Mouse (Mus musculus) midbrain, embryonic 13.5 days (tissue): ENCODE measurements at regions not wholly inside any gene's neighbourhood (a gene's known extent, or its start where the extent isn't known, plus 50 kb on each side); places are given as distances from the start of the nearest gene placed in this dataset.

Source experiments
- ATAC-seq: fragments of 200-750 bp; cut with Nextera tagmentation; 2 replicates; pipeline ENCODE4 v1.8.0; 2017; ENCODE audit warnings: mild to moderate bottlenecking, moderate TSS enrichment, moderate library complexity
- H3K27ac ChIP-seq: fragments of 300-500 bp; sonication (generic); 2 replicates; pipeline ENCODE4 v1.5.1; 2015; ENCODE audit warnings: inconsistent platforms, mild to moderate bottlenecking, moderate library complexity
- H3K27me3 ChIP-seq: fragments of 300-500 bp; sonication (generic); 2 replicates; pipeline ENCODE4 v1.6.1; 2015; ENCODE audit warnings: mild to moderate bottlenecking, inconsistent platforms
- H3K36me3 ChIP-seq: fragments of 300-500 bp; sonication (generic); 2 replicates; pipeline ENCODE4 v1.6.1; 2015; ENCODE audit warnings: mild to moderate bottlenecking, inconsistent platforms
- H3K4me1 ChIP-seq: fragments of 300-500 bp; sonication (generic); replicated peaks from 2 replicates; pipeline ENCODE4 v1.6.1; 2015; ENCODE audit warnings: inconsistent platforms
- H3K4me2 ChIP-seq: fragments of 300-500 bp; sonication (generic); replicated peaks from 2 replicates; pipeline ENCODE4 v1.6.1; 2015; ENCODE audit warnings: moderate library complexity, mild to moderate bottlenecking, inconsistent platforms
- H3K4me3 ChIP-seq: fragments of 300-500 bp; sonication (generic); replicated peaks from 2 replicates; pipeline ENCODE4 v1.5.1; 2015; ENCODE audit warnings: mild to moderate bottlenecking, inconsistent platforms
- H3K9ac ChIP-seq: fragments of 300-500 bp; sonication (generic); replicated peaks from 2 replicates; pipeline ENCODE4 v1.6.1; 2015; ENCODE audit warnings: mild to moderate bottlenecking, inconsistent platforms
- H3K9me3 ChIP-seq: fragments of 300-500 bp; sonication (generic); 2 replicates; pipeline ENCODE4 v1.6.1; 2016; ENCODE audit warnings: mild to moderate bottlenecking, inconsistent platforms
- WGBS: fragments of 180-500 bp; shearing (Covaris S2); methylation state at CpG from one replicate; pipeline ENCODE4 v1.1.7; 2015; 5-methylcytosine and 5-hydroxymethylcytosine counted together

DNA sequence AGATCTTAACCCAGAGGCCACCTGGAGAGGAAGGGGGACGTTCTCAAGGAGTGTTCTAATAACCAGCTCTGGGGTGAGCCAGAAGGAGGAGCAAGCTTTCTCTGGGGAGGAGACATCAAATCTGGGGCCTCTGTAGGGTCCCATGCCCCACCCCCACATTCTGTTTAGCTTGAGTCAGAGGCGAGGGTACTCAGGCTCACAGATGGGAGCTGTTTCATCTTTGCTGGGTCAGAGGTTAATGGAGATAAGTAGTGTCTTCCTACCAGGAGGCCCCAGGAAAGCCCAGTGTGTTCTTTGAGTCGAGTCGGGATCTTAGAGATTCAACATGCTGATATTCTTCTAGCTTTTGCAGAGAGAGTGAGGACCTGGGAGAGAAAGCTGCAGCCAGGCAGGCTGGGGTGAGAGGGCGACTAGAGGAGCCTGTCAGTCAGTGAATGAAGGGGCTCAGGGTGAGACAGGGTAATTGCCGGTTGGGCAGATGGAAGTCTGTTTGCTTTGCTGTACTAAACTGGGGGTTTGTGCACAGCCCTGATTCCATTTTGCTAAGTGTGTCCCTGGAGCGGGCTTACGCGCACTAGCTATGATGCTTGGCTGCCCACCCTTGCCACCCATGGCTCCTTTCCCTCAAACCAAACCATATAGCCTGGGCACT, 124.0 kb downstream of the Dact1 start:
- Histone ChIP-seq H3K9ac (no peak overlapping the region), H3K4me3 (no peak overlapping the region), H3K36me3 (no peaks in the 10 kb centered on the region), H3K27ac (0 out of 2 replicates have a peak overlapping the region, but pooled peaks have one; percentile 30), H3K4me2 (no peak overlapping the region), H3K27me3 (no peaks in the 10 kb centered on the region), H3K9me3 (no peaks in the 10 kb centered on the region), H3K4me1 (peaks cover 29% of the 10 kb centered on the region)
- 32% methylated on average over 9 of the region's 9 CpGs for WGBS
- ATAC-seq = 0 out of 2 replicates have a peak, but pooled peaks have one; percentile 21

- WGBS = 68% methylated on average over 6 of the region's 6 CpGs
- no peak for ATAC-seq
- Histone ChIP-seq H3K9me3 (no peaks in the 10 kb centered on the region), H3K9ac (no peak overlapping the region), H3K36me3 (no peaks in the 10 kb centered on the region), H3K27ac (no peak overlapping the region), H3K4me1 (peaks cover 12% of the 10 kb centered on the region), H3K4me3 (no peak overlapping the region), H3K27me3 (no peaks in the 10 kb centered on the region), H3K4me2 (no peak overlapping the region)
Observed at GRCm38 (mm10) chr12:71438254-71438653, 128.6 kb downstream of the Dact1 start.

GRCm38 (mm10) chr12:71440863-71441262, 131.2 kb downstream of the Dact1 start:
- no peaks in the 10 kb centered on the region for H3K4me1 ChIP-seq
- H3K36me3 ChIP-seq = no peaks in the 10 kb centered on the region
- no peak overlapping the region for H3K9ac ChIP-seq
- 88% methylated on average over 3 of the region's 3 CpGs for WGBS
- H3K27me3 ChIP-seq = no peaks in the 10 kb centered on the region
- H3K27ac ChIP-seq = no peak overlapping the region
- no peaks in the 10 kb centered on the region for H3K9me3 ChIP-seq
- H3K4me3 ChIP-seq = no peak overlapping the region
- no peak for ATAC-seq
- no peak overlapping the region for H3K4me2 ChIP-seq

- WGBS = 91% methylated on average over 5 of the region's 5 CpGs
- no peaks in the 10 kb centered on the region for H3K9me3 ChIP-seq
- H3K27me3 ChIP-seq = no peaks in the 10 kb centered on the region
- no peak for ATAC-seq
- H3K4me1 ChIP-seq = no peaks in the 10 kb centered on the region
- no peak overlapping the region for H3K4me2 ChIP-seq
- H3K9ac ChIP-seq = no peak overlapping the region
- H3K27ac ChIP-seq = no peak overlapping the region
- H3K4me3 ChIP-seq = no peak overlapping the region
- no peaks in the 10 kb centered on the region for H3K36me3 ChIP-seq
Observed at GRCm38 (mm10) chr12:71441272-71441671, 131.6 kb downstream of the Dact1 start.

DNA sequence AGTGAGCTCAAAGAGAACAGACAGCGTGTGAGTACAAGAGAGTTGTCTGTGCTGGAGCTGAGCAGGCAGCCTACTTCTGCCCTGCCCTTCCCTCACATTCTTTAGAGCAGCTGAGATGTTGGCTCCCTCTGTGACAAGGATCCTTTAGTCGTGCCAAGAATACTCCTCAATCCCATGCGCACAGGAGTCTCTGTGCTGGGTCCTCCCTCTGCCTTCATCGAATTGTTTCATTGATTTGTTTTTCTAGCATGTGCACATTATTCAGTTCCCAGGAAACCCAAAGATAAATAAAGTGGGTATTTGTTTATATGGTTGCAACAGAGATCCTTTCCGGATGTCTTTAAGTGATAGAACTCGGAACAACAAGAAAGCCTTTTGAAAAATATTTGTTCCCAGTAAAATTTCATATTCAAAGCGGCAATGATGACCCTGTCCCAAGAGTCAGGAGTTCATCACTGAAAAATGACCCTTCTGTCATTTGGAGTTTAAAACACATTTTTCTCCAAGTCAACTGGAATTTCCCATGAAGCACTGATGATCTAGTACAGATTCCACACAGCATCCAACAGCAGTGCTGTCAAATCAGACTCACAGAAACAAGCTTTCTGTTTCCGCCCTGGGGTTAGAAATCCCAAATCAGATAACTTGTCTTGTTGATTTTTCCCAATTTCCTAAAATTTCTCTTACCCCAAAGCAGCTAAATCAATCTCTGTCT, 136.7 kb downstream of the Dact1 start:
- Histone ChIP-seq H3K27me3 (no peaks in the 10 kb centered on the region), H3K9me3 (no peaks in the 10 kb centered on the region), H3K4me2 (no peak overlapping the region), H3K4me3 (no peak overlapping the region), H3K36me3 (no peaks in the 10 kb centered on the region), H3K4me1 (peaks cover 3% of the 10 kb centered on the region; the same call in 1 of the 2 replicates), H3K27ac (no peak overlapping the region), H3K9ac (no peak overlapping the region)
- WGBS = 84% methylated on average over 8 of the region's 8 CpGs
- ATAC-seq = no peak

DNA sequence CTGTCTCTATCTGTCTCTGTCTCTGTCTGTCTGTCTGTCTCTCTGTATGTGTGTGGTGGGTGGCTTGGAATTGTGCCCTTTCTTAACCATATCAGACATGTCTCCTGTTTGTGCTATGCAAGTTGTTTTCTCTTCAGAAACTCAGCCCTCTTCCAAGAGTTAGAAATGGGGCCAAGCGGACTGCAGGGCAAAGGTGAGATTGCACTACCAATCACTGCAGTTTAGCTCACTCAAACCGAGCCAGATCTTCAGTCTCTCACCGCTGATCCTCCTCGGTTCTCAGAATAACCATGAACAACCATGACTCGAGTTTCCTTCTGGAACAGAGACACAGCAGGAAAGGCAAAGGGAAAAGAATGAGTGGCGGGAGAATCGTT, 137.2 kb downstream of the Dact1 start:
- Histone ChIP-seq H3K4me3 (no peak overlapping the region), H3K4me1 (peaks cover 3% of the 10 kb centered on the region; the same call in 1 of the 2 replicates), H3K27me3 (no peaks in the 10 kb centered on the region), H3K27ac (no peak overlapping the region), H3K4me2 (no peak overlapping the region), H3K9ac (no peak overlapping the region), H3K36me3 (no peaks in the 10 kb centered on the region), H3K9me3 (no peaks in the 10 kb centered on the region)
- ATAC-seq = no peak
- WGBS = 30% methylated on average over 7 of the region's 7 CpGs

DNA sequence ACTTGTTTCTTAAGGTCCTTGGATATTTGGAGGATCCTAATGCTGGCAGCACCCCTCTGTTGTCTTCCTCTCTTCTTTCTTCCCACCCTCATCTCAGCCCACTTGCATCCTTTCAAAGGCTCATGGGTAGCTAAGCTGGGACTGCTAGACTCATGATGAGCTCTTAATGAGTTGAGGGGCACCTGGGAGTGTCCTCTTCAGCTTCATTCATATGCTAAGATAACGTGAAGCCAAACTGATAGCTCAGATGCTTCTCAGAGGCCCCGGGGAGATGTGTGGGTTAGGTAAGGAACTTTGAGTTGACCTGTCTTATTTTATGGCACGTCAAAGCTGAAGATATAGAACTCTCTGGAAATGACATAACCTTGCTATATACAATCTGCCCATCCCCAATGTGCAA, 139.3 kb downstream of the Dact1 start:
- no peaks in the 10 kb centered on the region for H3K27me3 ChIP-seq
- no peak overlapping the region for H3K9ac ChIP-seq
- no peak overlapping the region for H3K4me2 ChIP-seq
- H3K36me3 ChIP-seq = no peaks in the 10 kb centered on the region
- H3K9me3 ChIP-seq = no peaks in the 10 kb centered on the region
- 77% methylated on average over 3 of the region's 3 CpGs for WGBS
- no peak overlapping the region for H3K27ac ChIP-seq
- H3K4me1 ChIP-seq = peaks cover 3% of the 10 kb centered on the region; the same call in 1 of the 2 replicates
- ATAC-seq = no peak
- H3K4me3 ChIP-seq = no peak overlapping the region

DNA sequence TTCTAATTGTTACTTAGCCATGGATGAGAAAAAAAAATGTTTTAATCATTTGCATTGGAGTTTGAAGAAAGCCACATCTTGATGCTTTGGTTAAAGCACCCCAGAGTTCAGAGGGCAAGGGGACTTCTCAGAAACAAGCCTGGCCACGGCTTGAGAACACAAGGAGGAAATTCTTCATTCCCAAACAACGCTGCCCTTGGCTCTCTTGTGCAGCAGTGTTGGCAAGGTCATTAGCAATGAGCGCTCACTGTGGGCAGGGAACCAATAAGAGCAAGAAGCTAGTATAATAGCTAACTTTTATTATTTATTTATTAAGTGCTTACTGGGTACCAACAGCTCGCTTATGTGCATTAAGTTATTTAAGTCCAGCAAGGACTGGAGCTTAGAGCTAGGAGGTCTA, 140.4 kb downstream of the Dact1 start:
- Histone ChIP-seq H3K4me3 (no peak overlapping the region), H3K36me3 (no peaks in the 10 kb centered on the region), H3K9ac (no peak overlapping the region), H3K27ac (no peak overlapping the region), H3K27me3 (no peaks in the 10 kb centered on the region), H3K4me1 (peaks cover 3% of the 10 kb centered on the region; the same call in 1 of the 2 replicates), H3K4me2 (no peak overlapping the region), H3K9me3 (no peaks in the 10 kb centered on the region)
- ATAC-seq = no peak
- 74% methylated on average over 4 of the region's 4 CpGs for WGBS

GRCm38 (mm10) chr12:71450680-71451463, 141.2 kb downstream of the Dact1 start:
- 88% methylated on average over 14 of the region's 14 CpGs for WGBS
- Histone ChIP-seq H3K9ac (no peak overlapping the region), H3K4me2 (no peak overlapping the region), H3K4me1 (peaks cover 3% of the 10 kb centered on the region; the same call in 1 of the 2 replicates), H3K27me3 (no peaks in the 10 kb centered on the region), H3K9me3 (no peaks in the 10 kb centered on the region), H3K36me3 (no peaks in the 10 kb centered on the region), H3K27ac (no peak overlapping the region), H3K4me3 (no peak overlapping the region)
- no peak for ATAC-seq

DNA sequence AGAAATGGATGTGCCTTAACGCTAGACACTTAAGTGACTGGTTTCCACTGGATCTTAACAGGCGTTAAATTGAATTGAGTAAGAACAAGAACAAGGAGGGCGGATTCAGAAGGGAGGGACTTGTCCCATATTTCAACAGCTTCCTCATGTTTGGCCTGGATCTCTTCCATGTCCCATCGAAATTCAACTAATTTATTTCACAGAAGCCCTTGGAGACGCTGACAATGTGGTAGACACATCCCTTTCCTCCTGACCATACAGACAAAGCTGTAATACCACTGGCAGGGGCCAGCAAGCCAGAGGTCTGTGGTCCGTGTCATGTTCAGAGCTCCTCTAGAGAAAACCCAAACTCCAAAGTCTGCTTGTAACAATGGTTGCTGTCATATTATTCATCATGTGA, 147.2 kb downstream of the Dact1 start:
- H3K36me3 ChIP-seq = no peaks in the 10 kb centered on the region
- no peak overlapping the region for H3K4me2 ChIP-seq
- 93% methylated on average over 6 of the region's 6 CpGs for WGBS
- ATAC-seq = no peak
- H3K27me3 ChIP-seq = no peaks in the 10 kb centered on the region
- H3K9me3 ChIP-seq = no peaks in the 10 kb centered on the region
- no peak overlapping the region for H3K4me3 ChIP-seq
- peaks cover 8% of the 10 kb centered on the region; the same call in 1 of the 2 replicates for H3K4me1 ChIP-seq
- H3K9ac ChIP-seq = no peak overlapping the region
- no peak overlapping the region for H3K27ac ChIP-seq

GRCm38 (mm10) chr12:71458559-71459176, 149.0 kb downstream of the Dact1 start:
- 59% methylated on average over 12 of the region's 12 CpGs for WGBS
- Histone ChIP-seq H3K27me3 (no peaks in the 10 kb centered on the region), H3K36me3 (no peaks in the 10 kb centered on the region), H3K4me2 (no peak overlapping the region), H3K27ac (no peak overlapping the region), H3K4me3 (no peak overlapping the region), H3K9ac (no peak overlapping the region), H3K4me1 (peaks cover 8% of the 10 kb centered on the region; the same call in 1 of the 2 replicates), H3K9me3 (no peaks in the 10 kb centered on the region)
- no peak for ATAC-seq

- Histone ChIP-seq H3K27ac (no peak overlapping the region), H3K9me3 (no peaks in the 10 kb centered on the region), H3K36me3 (no peaks in the 10 kb centered on the region), H3K4me2 (no peak overlapping the region), H3K4me1 (peaks cover 8% of the 10 kb centered on the region; the same call in 1 of the 2 replicates), H3K27me3 (no peaks in the 10 kb centered on the region), H3K4me3 (no peak overlapping the region), H3K9ac (no peak overlapping the region)
- 45% methylated on average over 6 of the region's 6 CpGs for WGBS
- no peak for ATAC-seq
Observed at GRCm38 (mm10) chr12:71460643-71461042, 151.0 kb downstream of the Dact1 start.
